Mouse (Mus musculus) hindbrain, embryonic 12.5 days (tissue): ENCODE measurements around the gene Isx. TPM values are rescaled to one million over a fixed set of nuclear protein-coding genes. Genes with fewer than 3 reads are reported as not detected.

ENCODE experiments used
- polyA plus RNA-seq: library from polyadenylated mRNA; unstranded; fragments of >200 nt; fragmentation: Nextera tagmentation; extraction: Ambion mirVana; gene quantifications from 2 replicates; pipeline ENCODE4 v1.2.1, GENCODE M21; 2016

The Isx gene
- polyA plus RNA-seq, 1 experiment from 2014 or later: not detected

Other genes with a start within 250 kb of the Isx start
- gene Hmgxb4, start 120.2 kb downstream of the Isx start, polyA plus RNA-seq: 38.1 and 41.3 TPM in 2 replicates
- 28.1 and 28.8 TPM in 2 replicates for gene Tom1, start 160.5 kb downstream of the Isx start, polyA plus RNA-seq
- 18.7 and 19.6 TPM in 2 replicates for gene Hmox1, start 220.4 kb downstream of the Isx start, polyA plus RNA-seq
- 98.7 and 105 TPM in 2 replicates for gene Mcm5, start 236.4 kb downstream of the Isx start, polyA plus RNA-seq